Mouse (Mus musculus) liver, adult 2 months (tissue): ENCODE measurements around the gene Sptbn2. TPM values are rescaled to one million over a fixed set of nuclear protein-coding genes. Genes with fewer than 3 reads are reported as not detected.

Source experiments
- DNase-seq: peaks from one replicate; pipeline ENCODE4 v3.0.0-alpha.2; 2011; ENCODE audit warnings: low read depth, low spot score; ENCODE audit errors: extremely low read depth
- H3K27ac ChIP-seq: fragments of 200-500 bp; replicated peaks from 2 replicates; pipeline ENCODE4 v1.5.1; 2012; ENCODE audit warnings: low read depth, mild to moderate bottlenecking, control low read depth, inconsistent platforms, low read length; ENCODE audit not compliant: insufficient read depth
- H3K27me3 ChIP-seq: fragments of 200-500 bp; 2 replicates; pipeline ENCODE4 v1.6.1; 2012; ENCODE audit warnings: mild to moderate bottlenecking, moderate library complexity, low read length, inconsistent platforms; ENCODE audit not compliant: control insufficient read depth, insufficient read depth
- H3K36me3 ChIP-seq: fragments of 200-500 bp; 2 replicates; pipeline ENCODE4 v1.6.1; 2012; ENCODE audit warnings: low read length, inconsistent platforms; ENCODE audit not compliant: control insufficient read depth, insufficient read depth
- H3K4me1 ChIP-seq: fragments of 200-500 bp; 2 replicates; pipeline ENCODE4 v1.6.1; 2011; ENCODE audit warnings: low read length; ENCODE audit not compliant: control insufficient read depth, insufficient read depth
- H3K4me3 ChIP-seq: fragments of 200-500 bp; 2 replicates; pipeline ENCODE4 v1.5.1; 2011; ENCODE audit warnings: low read depth, mild to moderate bottlenecking, control low read depth, low read length, moderate library complexity; ENCODE audit not compliant: insufficient read depth
- H3K79me2 ChIP-seq: fragments of 200-500 bp; 2 replicates; pipeline ENCODE4 v1.6.1; 2012; ENCODE audit warnings: inconsistent platforms, mild to moderate bottlenecking, low read length, moderate library complexity; ENCODE audit not compliant: control insufficient read depth, insufficient read depth
- H3K9ac ChIP-seq: fragments of 200-500 bp; 2 replicates; pipeline ENCODE4 v1.6.1; 2012; ENCODE audit warnings: low read depth, mild to moderate bottlenecking, control low read depth, inconsistent platforms, low read length
- CTCF ChIP-seq: fragments of 200-500 bp; IDR thresholded peaks from 2 replicates; pipeline ENCODE4 v1.5.1; 2011; ENCODE audit warnings: low read depth, low read length, control low read depth
- POLR2A ChIP-seq: fragments of 200-500 bp; IDR thresholded peaks from 2 replicates; pipeline ENCODE4 v1.6.1; 2011; ENCODE audit warnings: low read length, control low read depth; ENCODE audit not compliant: insufficient read depth; ENCODE audit errors: extremely low read depth
- WGBS: fragments of 180-500 bp; shearing (Covaris S2); methylation state at CpG from one replicate; pipeline ENCODE4 v1.1.7; 2018; 5-methylcytosine and 5-hydroxymethylcytosine counted together
- polyA plus RNA-seq: library from polyadenylated mRNA; depleted of rRNA; stranded (reverse); fragments of >200 nt; gene quantifications from 2 replicates; pipeline ENCODE4 v1.2.3, GENCODE M21; 2012
- total RNA-seq: library from RNA; depleted of rRNA; stranded (reverse); fragments of >200 nt; gene quantifications from 2 replicates; pipeline ENCODE4 v1.2.3, GENCODE M21; 2014

Gene Sptbn2
- total and polyA plus RNA-seq, 2 experiments, result 12.9 to 36.7 TPM

DNA sequence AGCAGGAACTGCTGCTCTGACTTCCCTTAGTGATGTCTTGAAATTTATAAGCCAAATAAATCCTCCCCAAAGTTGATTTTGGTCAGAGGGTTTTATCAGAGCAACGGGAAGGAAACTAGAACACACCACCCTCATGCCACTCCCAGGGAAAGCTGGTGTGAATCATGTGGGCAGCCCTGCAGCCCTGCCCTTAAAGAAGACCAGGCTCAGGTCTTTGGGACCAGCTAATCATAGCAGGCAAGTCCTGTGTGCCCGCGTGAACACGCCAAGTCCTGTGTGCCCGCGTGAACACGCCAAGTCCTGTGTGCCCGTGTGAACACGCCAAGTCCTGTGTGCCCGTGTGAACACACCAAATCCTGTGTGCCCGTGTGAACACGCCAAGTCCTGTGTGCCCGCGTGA is 5.8 kb downstream of the Sptbn2 start:
- DNase-seq, result peak; percentile 50
- 86% methylated on average over 14 of the region's 14 CpGs for WGBS
- peak overlapping the region; percentile 38; the same call in 1 of the 2 replicates for H3K9ac ChIP-seq
- H3K4me1 ChIP-seq, result peaks cover 19% of the 10 kb centered on the region
- H3K27ac ChIP-seq, result peak overlapping the region; percentile 97
- H3K27me3 ChIP-seq, result no peaks in the 10 kb centered on the region
- H3K36me3 ChIP-seq, result peaks cover 4% of the 10 kb centered on the region; the same call in 1 of the 2 replicates
- peak overlapping the region; percentile 32; the same call in 1 of the 2 replicates for H3K4me3 ChIP-seq
- peaks cover 7% of the 10 kb centered on the region; the same call in 1 of the 2 replicates for H3K79me2 ChIP-seq
- TF ChIP-seq POLR2A (no peak), CTCF (no peak)

DNA sequence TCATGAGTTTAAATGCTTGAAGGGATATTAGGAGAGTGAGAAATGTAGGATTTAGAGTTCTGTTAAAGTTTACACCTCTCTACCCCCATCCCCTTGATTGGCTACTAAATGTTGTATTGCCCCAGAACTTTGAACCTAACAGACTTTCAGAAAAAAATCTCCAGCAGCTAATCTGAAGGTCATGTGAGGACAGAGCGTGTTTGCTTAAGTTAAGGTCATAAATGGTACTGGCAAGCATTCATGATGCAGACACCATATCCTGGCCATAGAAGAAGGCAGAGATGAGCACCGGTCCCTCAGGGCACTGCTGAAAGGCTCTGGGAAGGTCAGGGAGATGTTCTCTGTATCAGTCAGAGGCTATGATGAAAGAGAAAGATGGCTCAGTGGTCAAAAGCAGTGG is 6.3 kb downstream of the Sptbn2 start:
- TF ChIP-seq CTCF, result no peak
- TF ChIP-seq POLR2A, result no peak
- Histone ChIP-seq H3K4me1 (peaks cover 22% of the 10 kb centered on the region), H3K9ac (no peak overlapping the region), H3K27me3 (no peaks in the 10 kb centered on the region), H3K36me3 (peaks cover 4% of the 10 kb centered on the region; the same call in 1 of the 2 replicates), H3K79me2 (peaks cover 9% of the 10 kb centered on the region; the same call in 1 of the 2 replicates), H3K27ac (peak overlapping the region; percentile 97), H3K4me3 (peak overlapping the region; percentile 32; the same call in 1 of the 2 replicates)
- peak; percentile 97 for DNase-seq
- WGBS, result 23% methylated on average over 2 of the region's 2 CpGs

DNA sequence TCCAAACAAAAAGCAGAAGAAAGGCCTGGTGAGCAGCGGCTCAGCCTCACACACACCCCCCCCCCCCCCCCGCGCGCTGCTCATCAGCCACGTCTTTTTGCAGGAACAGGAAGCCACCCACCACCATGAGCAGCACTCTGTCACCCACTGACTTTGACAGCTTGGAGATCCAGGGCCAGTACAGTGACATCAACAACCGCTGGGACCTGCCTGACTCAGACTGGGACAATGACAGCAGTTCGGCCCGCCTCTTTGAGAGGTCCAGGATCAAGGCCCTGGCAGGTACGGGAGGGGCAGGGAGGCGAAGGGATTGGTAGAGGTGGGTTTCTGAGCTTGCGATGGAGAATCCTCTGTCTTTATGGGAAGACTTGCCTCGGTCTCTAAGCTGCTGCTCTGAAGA is 7.7 kb downstream of the Sptbn2 start:
- Histone ChIP-seq H3K4me1 (peaks cover 22% of the 10 kb centered on the region), H3K79me2 (peaks cover 12% of the 10 kb centered on the region; the same call in 1 of the 2 replicates), H3K27me3 (no peaks in the 10 kb centered on the region), H3K36me3 (no peaks in the 10 kb centered on the region; the same call in 1 of the 2 replicates), H3K27ac (peak overlapping the region; percentile 96), H3K4me3 (peak overlapping the region; percentile 27), H3K9ac (peak overlapping the region; percentile 71)
- no peak for TF ChIP-seq CTCF
- 11% methylated on average over 11 of the region's 12 CpGs for WGBS
- DNase-seq, result peak; percentile 74

DNA sequence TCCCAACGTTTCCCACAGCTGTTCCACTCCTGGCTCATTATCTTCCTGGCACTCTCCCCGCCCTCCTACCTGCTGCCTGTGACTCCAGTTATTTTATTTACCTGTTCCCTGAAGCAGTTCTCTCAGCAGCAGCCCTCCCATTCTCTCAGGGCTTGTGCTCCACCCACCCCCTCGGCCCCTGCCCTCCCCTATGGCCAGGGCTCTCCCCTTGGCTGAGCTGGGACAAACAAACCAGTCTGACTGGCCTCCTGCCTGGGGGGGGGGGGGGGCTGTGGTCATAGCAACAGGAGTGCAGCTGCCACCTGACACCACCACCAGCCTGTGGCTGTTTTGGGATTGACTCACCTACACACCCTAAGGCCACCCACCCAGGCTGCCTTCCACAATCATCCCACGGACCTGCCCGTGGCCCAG is 8.4 kb downstream of the Sptbn2 start:
- H3K4me1 ChIP-seq, result peaks cover 22% of the 10 kb centered on the region
- H3K27ac ChIP-seq, result peak overlapping the region; percentile 96
- H3K9ac ChIP-seq, result peak overlapping the region; percentile 71
- H3K27me3 ChIP-seq, result no peaks in the 10 kb centered on the region
- TF ChIP-seq POLR2A (no peak), CTCF (no peak)
- peak overlapping the region; percentile 73 for H3K4me3 ChIP-seq
- H3K79me2 ChIP-seq, result peaks cover 15% of the 10 kb centered on the region; the same call in 1 of the 2 replicates
- WGBS, result 9% methylated on average over 5 of the region's 5 CpGs
- H3K36me3 ChIP-seq, result no peaks in the 10 kb centered on the region
- DNase-seq, result peak; percentile 87

GRCm38 (mm10) chr19:4720112-4720511 is 9.1 kb downstream of the Sptbn2 start:
- peaks cover 22% of the 10 kb centered on the region for H3K4me1 ChIP-seq
- H3K27me3 ChIP-seq, result no peaks in the 10 kb centered on the region
- peaks cover 16% of the 10 kb centered on the region; the same call in 1 of the 2 replicates for H3K79me2 ChIP-seq
- peaks cover 5% of the 10 kb centered on the region for H3K36me3 ChIP-seq
- WGBS, result 26% methylated on average over 15 of the region's 15 CpGs
- peak overlapping the region; percentile 71 for H3K9ac ChIP-seq
- H3K4me3 ChIP-seq, result peak overlapping the region; percentile 73
- H3K27ac ChIP-seq, result peak overlapping the region; percentile 96
- peak; percentile 82 for DNase-seq
- TF ChIP-seq POLR2A, result no peak
- no peak for TF ChIP-seq CTCF

GRCm38 (mm10) chr19:4720671-4721244 is 9.8 kb downstream of the Sptbn2 start:
- DNase-seq, result peak; percentile 89
- Histone ChIP-seq H3K79me2 (peaks cover 13% of the 10 kb centered on the region; the same call in 1 of the 2 replicates), H3K27ac (peak overlapping the region; percentile 96), H3K36me3 (peaks cover 10% of the 10 kb centered on the region), H3K9ac (peak overlapping the region; percentile 83), H3K4me3 (peak overlapping the region; percentile 73), H3K4me1 (peaks cover 17% of the 10 kb centered on the region), H3K27me3 (no peaks in the 10 kb centered on the region)
- WGBS, result 9% methylated on average over 11 of the region's 11 CpGs
- TF ChIP-seq POLR2A, result peak; percentile 72; the same call in 1 of the 2 replicates
- no peak for TF ChIP-seq CTCF
